Mouse (Mus musculus): Measurements from ENCODE around the gene Hagh.

Hagh gene

DNA sequence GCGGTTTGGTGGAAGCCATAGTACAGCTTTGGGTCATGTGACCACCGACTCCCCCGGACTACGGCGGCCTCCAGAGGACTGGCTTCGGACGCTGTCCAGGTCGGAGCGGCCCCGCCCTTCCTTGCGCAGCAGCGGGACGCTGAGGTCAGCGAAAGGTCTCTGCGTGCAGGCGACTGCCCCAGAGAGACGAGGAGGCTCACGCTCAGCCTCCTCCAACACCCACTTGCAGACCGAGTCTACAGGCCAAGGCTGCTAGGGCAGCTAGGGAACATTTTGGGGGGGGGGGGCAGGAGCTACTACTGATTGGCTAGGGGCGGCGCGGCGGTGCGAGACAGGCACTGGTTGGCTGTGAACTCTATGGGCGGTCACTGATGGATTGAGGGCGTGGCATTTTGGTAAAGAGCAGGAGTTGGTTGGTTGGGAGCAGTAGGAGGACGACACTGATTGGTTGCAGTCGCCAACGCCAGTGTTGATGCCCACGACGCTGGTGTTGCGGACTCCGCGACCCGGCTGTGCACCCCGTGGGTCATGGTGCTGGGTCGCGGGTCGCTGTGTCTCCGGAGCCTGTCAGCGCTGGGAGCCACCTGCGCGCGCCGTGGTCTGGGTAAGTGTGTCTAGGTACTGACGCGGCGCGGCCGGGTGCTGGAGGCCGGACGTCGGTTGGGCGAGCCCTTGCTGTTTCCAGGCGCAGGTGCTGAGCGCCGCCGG is 10.3 kb downstream of the Hagh start, which contains the start of gene Fahd1:
TSS of gene Fahd1 (minus strand) at position 300 of the 708 bp plus-strand sequence.
- peak; percentile 96 to 98 for DNase-seq

DNA sequence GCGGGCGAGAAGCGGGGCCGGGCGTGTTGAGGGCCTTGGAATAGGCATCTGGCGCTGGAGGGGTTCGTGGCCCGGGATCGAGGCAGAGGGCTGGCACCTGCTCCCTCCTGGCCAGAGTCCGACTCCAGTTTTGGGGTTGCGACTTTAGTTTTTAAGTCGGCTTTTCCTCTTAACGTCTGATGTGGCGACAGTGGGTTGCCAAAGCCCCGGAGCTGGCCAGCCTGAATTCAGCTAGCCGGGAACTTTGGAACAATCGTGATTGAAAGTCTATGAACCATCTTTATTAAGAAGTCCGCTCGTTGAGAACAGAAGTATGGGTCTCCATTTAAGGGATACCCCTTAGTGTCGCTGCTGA is 10.8 kb downstream of the Hagh start:
- DNase-seq, result no peak

DNA sequence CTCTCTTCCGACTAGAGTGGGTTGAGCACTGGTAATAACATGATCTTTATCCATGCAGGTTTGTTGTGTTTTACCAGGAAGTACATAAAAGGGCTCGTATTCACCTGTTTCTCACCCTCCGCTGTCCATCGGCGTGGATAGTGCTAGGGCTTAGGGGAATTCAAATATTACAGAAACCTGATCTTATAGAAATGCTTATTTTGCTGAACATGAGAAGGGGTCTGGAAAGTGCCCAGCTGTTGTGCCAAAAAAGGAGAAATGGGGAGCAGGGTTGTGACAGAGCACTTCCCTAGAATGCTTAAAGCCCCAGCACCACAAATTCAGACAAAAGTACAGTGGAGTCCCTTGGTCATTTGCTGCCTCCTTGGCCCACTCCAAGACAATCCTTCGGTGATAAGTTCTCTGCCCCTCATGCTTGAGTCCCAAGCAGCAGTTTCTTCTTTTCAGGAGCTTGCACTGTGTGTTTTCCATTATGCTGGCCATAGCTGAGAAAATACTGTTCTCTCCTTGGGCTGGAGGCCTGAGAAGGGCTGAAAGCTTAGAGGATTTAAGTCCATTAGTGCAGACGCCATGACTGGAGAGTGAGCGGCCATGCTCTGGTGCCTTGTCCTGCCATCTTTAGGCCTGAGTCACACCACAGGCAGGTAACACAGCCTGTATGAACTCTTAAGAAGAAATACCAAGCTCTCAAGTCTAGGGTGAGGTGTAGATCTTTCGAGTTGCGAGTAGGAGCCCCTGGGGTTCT is 11.6 kb downstream of the Hagh start:
- no peak for DNase-seq

DNA sequence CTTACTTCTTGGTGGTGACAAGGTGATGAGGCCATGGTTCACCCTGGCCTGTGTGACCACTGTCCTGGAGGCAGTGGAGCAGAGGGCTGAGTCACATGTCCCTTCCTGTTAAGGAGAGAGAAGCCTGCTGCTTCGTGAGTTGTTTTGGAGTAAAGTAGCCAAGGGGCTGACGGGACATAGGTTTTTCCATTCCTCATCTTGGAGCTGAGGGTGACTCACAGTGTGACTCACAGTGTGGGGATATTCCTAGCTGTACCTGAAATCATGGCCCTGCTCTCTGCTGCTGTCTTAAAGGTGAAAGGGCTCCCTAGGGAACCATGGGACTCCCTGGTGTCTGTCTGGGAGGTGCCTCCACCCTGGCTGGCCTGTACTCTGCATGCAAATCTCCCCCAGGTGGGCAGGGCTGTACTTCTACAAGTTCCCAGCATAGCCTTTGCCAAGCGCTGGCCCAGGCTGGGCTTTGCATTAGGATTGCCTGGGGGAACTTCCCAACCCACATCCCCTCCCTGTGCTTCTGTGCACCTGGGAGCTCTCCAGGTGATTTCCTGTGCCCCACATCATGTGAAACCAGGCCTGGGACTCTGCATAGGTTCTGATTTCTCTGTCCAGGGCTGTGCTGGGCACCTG is 16.0 kb downstream of the Hagh start:
- DNase-seq, result no peak

DNA sequence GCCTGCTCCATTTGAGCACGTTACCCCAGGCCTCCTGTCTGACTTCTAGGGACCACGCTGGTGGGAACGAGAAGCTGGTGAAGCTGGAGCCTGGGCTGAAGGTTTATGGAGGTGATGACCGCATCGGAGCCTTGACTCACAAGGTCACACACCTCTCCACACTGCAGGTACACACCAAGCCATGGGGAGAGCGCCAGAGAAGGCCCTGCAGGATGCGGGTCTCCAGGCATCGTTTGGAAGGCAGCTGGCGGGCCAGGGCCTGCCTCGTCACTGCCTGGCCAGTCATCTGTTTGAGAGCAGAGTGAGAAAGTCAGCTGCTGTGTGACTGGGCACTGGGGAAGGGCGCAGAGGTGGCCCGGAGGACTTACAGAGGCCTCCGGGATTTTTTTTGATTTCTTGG is 16.6 kb downstream of the Hagh start:
- DNase-seq, result no peak

DNA sequence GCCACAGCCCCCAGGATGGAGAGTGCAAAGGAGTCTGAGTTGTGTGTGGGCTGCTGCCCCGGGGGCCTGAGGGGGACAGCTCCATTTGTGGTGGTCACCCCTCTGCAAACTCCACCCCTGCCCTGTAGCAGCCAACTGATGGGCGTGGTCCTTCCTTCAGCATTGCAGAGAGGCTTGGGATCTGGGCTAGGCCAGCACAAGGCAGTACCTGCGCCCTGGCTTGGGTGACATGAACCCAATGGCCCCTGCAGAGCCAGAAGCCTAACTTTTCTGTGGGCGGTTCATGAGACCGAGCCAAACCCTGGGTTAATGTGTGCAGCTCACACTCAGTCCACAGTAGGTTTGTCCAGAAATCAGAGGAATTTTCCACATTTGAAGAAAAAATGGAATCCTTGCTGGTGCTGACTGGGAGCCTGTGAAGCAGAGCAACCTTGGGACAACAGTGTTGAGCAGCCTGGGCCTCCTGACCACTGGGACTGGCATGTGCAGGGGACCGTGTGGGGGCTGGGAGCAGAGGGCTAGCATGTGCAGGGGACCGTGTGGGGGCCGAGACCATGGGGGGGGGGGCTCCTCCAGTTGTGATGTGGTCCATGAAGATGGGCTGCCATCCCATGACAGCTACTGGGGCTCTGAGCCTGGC is 18.0 kb downstream of the Hagh start:
- no peak for DNase-seq

DNA sequence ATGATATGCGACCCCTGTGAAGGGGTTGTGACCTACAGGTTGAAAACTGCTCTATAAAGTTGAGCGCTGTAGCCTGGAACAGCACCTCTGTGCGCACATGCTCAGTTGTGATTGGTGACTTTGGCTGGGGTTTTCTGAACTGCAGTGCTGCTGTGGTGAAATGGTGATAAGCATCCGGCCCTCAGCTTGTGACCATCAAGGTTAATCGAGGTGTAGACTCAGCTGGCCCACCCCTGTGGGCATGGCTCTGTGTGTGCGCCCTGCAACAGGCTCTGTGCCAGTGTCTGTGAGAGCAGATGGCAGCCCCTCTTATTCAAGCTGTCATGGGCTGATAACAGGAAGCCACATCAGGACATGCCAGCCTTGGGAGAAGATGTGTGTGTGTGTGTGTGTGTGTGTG is 19.0 kb downstream of the Hagh start:
- DNase-seq, result peak; percentile 80 to 85

DNA sequence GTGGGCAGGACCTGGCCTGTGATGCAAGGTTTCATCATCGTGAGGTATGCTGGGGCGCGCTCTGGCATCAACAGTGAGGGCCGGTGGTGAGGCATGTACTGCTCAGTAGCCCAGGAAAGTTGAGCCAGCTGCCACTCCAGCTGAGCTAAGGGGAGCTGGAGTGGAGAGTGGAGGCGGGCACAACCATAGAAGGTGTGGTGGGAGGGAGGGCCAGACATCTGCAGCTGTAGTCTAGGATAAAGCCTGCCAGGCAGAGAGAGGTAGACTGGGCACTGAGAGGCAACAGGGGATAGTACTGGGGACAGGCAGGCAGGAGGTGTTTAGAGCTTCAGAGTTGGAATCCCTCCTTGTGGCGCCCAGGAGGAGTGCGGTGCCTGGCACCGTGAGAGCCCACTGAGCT is 20.1 kb downstream of the Hagh start:
- no peak for DNase-seq

DNA sequence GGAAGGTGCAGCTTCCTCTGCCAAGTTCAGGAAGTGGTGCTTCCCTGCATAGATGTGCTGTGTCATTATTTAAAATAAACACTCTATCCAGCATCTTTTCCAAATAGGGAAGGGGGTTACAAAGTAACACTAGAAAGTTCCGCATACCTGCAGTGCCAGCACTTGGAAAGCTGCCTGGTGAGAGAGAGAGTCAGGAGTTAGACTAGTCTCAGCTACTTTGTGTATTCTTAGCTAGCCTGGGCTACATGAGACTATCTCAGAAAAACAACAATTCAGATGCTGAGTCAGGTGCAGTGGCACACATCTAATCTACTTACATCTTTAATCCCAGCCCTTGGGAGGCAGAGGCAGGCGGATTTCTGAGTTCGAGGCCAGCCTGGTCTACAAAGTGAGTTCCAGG is 21.8 kb downstream of the Hagh start:
- DNase-seq, result no peak

DNA sequence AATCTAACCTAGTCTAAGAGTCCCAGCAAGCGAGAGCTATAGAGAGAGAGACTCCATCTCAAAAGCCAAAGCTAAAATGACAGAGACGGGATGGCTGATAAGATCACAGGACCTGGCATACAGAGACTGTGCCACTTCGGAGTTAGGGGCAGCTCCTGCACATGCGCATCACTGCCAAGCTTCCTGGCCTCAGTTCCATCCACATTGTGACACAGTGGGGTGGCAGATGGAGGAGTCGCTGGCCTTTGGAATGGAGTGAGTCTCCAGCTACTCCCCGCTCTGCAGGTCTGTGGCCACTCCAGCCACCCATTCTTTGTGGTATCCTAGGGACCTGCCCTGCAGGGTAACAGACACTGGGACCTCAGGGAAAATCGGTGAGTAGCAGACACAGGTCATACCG is 25.8 kb downstream of the Hagh start, which contains the start of gene Igfals:
TSS of gene Igfals (plus strand) at position 222 of the 400 bp plus-strand sequence.
- DNase-seq, result peak; percentile 87 to 88

DNA sequence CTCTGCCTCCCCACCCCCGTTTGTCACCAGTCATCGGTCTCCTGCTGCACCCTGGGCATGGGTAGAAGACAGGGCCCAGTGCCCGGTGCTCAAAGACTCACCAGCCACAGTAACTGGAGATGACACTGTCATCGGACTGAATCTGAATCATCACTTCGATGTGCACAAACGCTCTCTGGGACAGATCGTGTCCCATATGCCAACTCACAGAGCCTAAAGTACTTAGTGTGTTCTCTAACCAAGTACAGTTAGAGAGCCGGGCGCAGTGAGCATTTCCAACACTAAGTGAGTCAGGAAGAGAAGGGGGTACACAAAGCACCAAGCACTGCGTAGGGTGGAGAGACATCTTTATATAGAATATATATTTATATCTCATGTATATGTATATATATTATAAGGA is 28.0 kb downstream of the Hagh start:
- no peak for DNase-seq

DNA sequence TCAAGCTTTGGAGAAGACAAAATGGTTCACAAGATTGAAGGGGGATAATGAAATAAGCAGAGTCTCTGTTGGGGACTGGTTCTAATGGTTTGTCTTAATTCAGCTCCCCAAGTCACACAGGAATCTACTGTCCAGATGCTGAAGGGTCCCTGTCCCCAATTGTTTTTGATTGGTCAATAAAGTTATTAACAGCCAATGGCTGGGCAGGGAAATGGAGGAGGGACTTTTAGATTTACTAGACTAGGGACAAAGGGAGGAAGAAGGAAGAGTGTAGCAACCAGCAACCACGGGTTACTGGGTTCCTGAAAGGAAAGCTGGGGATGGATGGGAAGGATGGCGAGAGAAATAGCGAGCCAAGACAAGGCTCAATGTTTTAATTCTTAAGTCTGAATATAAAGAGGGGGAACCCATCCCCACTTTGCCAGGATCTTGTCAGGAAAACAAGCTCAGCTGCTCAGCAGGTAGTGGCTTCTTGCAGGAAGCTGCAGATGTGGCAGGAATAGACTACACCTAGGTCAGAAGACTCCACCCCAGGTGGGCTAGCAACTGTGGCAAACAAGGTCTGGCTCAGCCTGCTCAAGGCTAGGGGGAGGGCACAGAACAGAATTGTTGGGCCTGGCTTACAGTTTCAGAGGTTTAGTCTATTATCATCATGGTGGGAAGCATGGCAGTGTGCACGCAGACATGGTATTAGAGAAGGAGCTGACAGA is 33.9 kb downstream of the Hagh start:
- DNase-seq, result no peak

DNA sequence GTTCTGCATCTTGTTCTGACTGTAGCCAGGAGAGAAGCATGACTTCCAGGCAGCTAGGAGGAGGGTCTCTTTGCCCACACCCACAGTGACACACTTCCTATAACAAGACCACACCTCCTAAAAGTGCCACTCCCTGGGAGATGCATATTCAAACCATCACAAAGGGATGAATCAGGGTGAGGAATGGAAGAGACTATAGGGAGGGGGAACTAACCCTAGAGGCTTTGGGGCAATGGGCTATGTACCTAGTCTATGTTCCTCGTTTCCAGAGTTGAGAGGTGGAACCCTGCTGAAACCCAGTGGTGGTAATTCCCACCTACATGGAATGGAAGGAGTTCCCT is 34.4 kb downstream of the Hagh start:
- DNase-seq, result no peak

DNA sequence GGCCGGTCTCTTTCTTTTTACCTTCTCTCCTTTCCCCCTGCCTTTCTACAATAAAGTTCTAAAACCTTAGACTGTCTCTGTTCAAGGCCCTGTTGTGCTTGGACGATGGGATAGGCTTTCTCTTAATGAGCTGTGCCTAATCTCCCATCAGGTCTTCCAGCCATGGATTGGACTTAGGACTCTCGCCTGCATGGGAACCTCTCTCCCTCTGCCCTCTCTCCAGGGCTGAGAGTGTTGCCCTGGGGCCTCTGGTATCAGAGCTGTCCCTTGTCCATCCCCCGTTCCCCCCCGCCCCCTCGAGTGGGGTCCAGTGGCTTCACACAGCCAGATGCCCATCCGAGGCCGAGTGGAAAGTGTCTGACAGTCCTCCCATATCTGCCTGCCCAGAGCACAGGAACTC is 35.0 kb downstream of the Hagh start:
- DNase-seq, result no peak

DNA sequence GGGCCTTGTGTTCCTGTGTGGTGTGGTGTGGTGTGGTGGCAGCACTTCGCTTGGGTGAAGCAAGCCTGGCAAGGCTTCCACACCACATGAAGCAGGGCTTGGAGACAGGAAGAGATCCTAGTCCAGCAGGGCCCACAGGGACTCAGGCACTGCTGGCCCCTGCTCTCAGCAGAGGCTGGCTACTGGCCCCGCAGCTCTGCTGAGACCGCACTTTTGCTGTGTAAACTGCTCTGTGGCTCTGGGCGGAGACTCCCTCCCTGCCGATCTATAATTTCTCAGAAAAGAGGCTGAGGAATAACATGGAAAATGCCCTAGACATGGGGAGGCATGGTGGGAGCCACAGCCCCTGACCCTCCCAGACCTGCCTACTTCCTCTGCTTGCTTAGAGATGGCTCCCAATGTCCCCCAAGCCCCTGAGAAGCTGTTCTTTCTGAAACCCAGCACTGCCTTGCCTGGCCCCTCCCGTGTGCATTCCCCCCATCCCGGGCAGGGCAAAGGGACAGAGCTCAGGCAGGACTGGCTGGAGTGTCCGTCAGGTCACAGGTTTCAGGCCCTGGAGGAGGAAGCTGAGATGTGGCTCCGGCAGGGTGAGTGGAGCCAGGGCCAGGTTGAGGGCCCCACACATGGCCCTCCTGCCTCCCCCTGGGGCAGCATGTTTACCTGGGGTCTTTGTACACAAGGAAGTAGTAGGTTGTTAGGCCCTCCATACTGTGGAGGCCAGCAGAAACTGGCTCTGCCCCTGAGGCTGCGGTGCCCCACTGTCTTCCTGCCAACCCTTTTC is 37.6 kb downstream of the Hagh start:
- DNase-seq, result no peak

DNA sequence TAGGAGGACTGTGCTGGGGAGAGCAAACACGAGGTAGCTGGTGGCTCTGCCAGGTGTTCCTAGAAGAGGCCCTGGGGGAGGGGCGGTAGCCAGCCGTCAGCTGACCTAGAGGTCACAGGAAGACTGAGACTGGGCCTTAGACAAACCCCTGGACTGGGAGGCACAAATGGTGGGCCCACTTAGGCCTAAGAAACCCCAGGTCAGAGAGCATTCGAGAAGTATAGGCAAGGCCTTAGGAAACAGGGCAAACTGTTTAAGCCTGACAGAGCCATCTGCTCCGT is 38.1 kb downstream of the Hagh start:
- no peak for DNase-seq

DNA sequence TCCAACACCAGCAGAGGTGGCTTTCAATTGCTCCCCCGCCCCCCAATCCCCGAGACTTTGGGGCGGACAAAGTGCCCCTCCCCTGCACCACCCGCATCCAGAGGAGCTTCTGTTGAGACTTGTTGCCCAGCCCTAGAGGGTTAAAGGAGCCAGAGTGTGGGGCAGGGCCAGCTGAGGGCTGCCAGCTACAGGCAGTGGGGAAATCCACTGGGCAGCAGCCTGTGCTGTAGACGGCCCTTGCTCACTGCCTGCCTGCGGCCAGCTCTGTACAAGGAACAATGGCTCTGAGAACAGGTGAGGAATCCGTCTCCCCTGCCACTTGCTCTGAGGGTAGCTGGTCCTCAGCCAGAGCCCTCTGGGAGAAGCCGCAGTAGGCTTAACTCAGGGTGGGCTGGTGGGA is 38.6 kb downstream of the Hagh start:
- no peak for DNase-seq

DNA sequence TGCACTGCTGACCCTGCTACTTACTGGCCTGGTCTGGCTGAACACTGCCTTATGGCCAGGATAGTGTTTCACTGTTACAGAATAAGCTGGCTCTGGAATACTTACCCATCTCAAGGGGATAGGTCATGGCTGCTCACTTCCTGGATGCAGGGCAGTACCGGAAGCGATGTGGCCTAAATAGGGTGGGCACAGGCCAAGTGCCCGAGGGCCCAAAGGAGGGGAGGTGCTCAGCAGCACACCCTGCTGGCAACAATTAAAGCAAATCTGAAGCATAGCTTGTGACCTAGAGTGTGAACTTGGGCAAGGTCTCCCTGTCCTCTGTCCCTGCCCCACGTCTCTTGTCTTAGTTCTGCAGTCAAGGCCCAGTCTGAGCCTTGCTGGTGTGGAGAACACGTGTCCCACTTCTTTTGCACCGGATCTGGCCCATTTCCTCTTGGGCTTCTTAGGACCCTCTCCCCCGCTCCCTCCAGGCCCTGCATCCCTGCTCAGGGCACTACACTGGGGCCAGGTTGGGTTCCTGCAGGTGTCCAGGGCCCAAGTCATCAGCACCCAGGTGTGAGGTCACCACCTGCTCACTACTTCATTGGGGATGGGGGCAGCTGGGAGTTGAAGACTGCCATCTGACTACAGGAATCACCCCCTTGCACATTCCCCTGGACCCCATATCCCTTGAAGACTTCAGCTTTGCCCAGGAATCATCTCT is 41.9 kb downstream of the Hagh start:
- DNase-seq, result peak; percentile 64 to 70

DNA sequence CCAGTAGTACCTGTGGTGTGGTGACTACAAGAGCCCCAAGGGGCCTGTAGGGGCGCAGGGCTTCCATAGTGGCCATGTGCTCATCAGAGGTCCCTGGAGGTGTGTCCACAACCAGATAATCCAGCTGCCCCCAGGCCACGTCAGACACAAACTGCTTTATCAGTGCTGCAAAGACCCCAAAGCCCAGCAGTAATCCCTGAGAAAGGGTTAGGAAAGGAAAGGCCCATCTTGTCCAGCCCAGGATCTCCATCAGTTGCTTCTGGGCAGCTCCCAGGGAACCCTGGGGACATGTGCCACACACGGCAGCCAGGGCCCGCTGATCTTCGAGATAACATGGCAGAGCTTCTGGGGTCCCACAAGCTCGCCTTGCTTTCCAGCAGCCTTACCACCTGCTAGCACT is 44.4 kb downstream of the Hagh start:
- no peak for DNase-seq

DNA sequence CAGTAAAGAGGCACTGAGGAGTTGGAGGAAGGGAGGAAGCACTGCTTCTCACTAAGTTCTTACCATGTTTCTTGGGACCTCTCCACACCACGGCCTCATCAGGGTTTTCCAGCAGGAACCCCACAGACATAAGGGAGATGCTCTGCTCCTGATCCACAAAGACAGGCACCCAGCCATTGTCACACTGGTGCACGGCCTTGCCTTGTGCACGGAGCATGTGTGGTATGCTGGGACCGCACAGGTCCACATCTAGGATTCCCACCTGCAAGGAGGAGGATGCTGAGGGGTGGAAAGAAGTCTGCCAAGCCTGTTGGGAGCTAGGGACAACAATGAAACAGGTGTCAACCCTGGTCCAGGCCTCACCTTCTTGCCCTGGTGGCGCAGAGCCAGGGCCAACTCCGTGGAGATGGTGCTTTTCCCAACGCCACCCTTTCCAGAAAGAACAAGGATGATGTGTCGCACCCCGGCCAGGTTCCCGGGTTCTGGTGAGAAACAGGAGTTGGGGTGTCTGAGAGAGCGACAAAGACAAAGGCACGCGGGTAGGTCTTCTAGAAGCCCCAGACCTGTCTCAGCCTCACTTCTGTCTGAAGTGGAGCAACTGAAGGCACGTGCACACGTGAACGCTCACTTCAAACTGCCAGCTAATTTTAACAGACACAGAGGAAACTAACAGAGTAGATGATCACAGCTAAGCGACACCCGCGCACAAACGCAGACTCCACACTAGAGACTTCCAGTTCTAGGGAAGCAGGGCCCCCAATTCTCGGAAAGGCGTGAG is 45.6 kb downstream of the Hagh start:
- peak in 1 of 2 experiments; percentile 43 for DNase-seq

Measured in cerebellum, postnatal 10 days (tissue).